Mouse (Mus musculus) liver, embryonic 12.5 days (tissue): ENCODE data around the gene Trappc10. TPM values are rescaled to one million over a fixed set of nuclear protein-coding genes. Genes with fewer than 3 reads are reported as not detected.
"Not testable (repeated sequence)": the region's sequence is repeated elsewhere in the genome, so short reads cannot be mapped to it uniquely, and the experiment has no call there.

Experiments
- ATAC-seq: fragments of 200-750 bp; cut with Nextera tagmentation; 2 replicates; pipeline ENCODE4 v1.8.0; 2017; ENCODE audit warnings: moderate number of reproducible peaks, mild to moderate bottlenecking, moderate library complexity
- H3K27ac ChIP-seq: fragments of 300-500 bp; sonication (generic); 2 replicates; pipeline ENCODE4 v1.5.1; 2016; ENCODE audit warnings: mild to moderate bottlenecking
- H3K27me3 ChIP-seq: fragments of 300-500 bp; sonication (generic); replicated peaks from 2 replicates; pipeline ENCODE4 v1.6.1; 2016; ENCODE audit warnings: mild to moderate bottlenecking, moderate library complexity
- H3K36me3 ChIP-seq: fragments of 300-500 bp; sonication (generic); 2 replicates; pipeline ENCODE4 v1.6.1; 2016; ENCODE audit warnings: mild to moderate bottlenecking, moderate library complexity
- H3K4me1 ChIP-seq: fragments of 300-500 bp; sonication (generic); 2 replicates; pipeline ENCODE4 v1.6.1; 2016
- H3K4me2 ChIP-seq: fragments of 300-500 bp; sonication (generic); 2 replicates; pipeline ENCODE4 v1.6.1; 2016; ENCODE audit warnings: mild to moderate bottlenecking, moderate library complexity
- H3K4me3 ChIP-seq: fragments of 300-500 bp; sonication (generic); 2 replicates; pipeline ENCODE4 v1.5.1; 2016; ENCODE audit warnings: mild to moderate bottlenecking, moderate library complexity
- H3K9ac ChIP-seq: fragments of 300-500 bp; sonication (generic); 2 replicates; pipeline ENCODE4 v1.6.1; 2016; ENCODE audit warnings: mild to moderate bottlenecking, moderate library complexity
- H3K9me3 ChIP-seq: fragments of 300-500 bp; sonication (generic); replicated peaks from 2 replicates; pipeline ENCODE4 v1.6.1; 2016; ENCODE audit warnings: mild to moderate bottlenecking, moderate library complexity
- WGBS: fragments of 180-500 bp; shearing (Covaris S2); methylation state at CpG from one replicate; pipeline ENCODE4 v1.1.7; 2016; ENCODE audit not compliant: insufficient replicate concordance; 5-methylcytosine and 5-hydroxymethylcytosine counted together
- polyA plus RNA-seq: library from polyadenylated mRNA; unstranded; fragments of >200 nt; fragmentation: Nextera tagmentation; extraction: Ambion mirVana; gene quantifications from 2 replicates; pipeline ENCODE4 v1.2.1, GENCODE M21; 2016

Trappc10 gene
- polyA plus RNA-seq, 1 experiment from 2014 or later, result 21.9 TPM

DNA sequence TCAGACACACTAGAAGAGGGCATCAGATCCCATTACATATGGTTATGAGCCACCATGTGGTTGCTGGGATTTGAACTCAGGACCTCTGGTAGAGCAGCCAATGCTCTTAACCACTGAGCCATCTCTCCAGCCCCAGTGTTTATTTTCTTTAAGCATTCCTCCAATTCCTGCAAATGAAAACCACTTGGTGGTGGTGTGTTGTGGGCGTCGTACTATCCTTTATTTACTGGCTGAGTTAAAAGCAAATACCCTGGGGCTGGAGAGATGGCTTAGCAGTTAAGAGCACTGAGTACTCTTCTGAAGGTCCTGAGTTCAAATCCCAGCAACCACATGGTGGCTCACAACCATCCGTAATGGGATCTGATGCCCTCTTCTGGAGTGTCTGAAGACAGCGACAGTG, 58.4 kb downstream of the Trappc10 start:
- H3K27ac ChIP-seq, H3K4me2 ChIP-seq, H3K4me3 ChIP-seq, ATAC-seq, H3K27me3 ChIP-seq, H3K9me3 ChIP-seq, H3K9ac ChIP-seq: not testable (repeated sequence)
- 91% methylated on average over 4 of the region's 4 CpGs for WGBS
- peaks cover 32% of the 10 kb centered on the region for H3K4me1 ChIP-seq
- peaks cover 78% of the 10 kb centered on the region for H3K36me3 ChIP-seq

DNA sequence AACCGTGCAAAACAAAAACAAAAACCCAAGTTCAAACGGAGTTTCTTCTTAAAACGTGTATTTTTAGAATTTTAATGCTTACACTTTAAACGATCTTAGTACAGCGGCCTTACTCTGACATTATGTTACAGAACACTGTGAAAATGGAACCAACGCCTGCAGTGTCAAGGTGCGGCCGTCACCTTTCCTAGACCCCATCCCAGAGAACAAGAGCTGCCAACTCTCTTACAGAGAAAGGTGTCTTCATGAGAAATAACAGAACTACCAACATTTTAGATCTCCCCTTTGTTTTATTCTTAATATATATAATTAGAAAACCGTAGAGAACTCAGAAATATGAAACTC, 59.1 kb downstream of the Trappc10 start:
- ATAC-seq, result peak; percentile 63
- WGBS, result 16% methylated on average over 9 of the region's 9 CpGs
- Histone ChIP-seq H3K9ac (peak overlapping the region; percentile 65), H3K36me3 (peaks cover 78% of the 10 kb centered on the region), H3K4me2 (peak overlapping the region; percentile 93), H3K4me1 (peaks cover 32% of the 10 kb centered on the region), H3K27me3 (no peaks in the 10 kb centered on the region), H3K4me3 (peak overlapping the region; percentile 77), H3K9me3 (no peaks in the 10 kb centered on the region), H3K27ac (peak overlapping the region; percentile 83)

DNA sequence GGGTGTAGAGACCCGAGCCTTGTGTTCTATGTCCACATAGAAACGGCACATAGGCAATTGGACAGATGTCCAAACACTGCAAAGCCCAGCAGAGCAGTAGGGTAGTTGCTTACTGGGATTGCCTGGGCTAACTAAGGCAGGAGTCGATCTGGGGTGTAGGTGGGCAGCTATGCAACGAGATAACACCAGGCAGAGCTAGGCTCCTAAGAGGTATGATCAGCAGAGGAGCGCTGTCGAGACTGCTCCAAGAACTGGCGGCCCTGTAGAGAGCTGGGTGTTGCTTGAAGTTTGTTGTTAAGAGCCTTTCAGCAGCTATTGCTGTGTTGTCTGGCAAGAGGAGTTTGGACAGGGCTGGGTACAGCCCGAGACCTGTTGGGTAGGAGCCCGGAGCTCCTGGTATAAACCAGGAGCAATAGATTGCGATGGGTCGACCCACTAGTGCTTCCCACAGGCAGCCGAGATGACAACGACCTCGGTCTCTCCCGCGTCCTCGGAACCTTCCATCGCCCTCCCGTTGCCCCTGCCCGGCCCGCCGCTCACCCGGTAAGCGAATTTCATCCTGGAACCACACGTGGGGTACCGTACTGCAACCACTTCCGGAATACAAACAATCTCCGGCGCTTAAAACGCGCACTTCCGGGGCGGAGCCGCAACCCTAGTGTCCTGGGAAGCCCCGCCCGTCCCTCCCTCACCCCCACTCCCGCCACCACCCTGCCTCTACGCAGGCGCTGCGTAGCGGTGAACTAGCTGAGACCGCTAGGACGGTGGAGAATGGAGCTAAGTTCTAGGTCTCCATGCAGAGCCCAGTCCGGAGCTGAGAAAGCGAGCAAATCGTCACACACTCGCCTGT, 59.7 kb downstream of the Trappc10 start, which contains the start of gene Pwp2:
TSS of gene Pwp2 (minus strand) at position 619 of the 850 bp plus-strand sequence.
- H3K4me1 ChIP-seq, result peaks cover 32% of the 10 kb centered on the region
- H3K9ac ChIP-seq, result peak within 1 kb of the TSS; percentile 76
- H3K27ac ChIP-seq, result peak within 1 kb of the TSS; percentile 83
- peak; percentile 96 for ATAC-seq
- WGBS, result under 1% methylated on average over 47 of the region's 47 CpGs
- H3K27me3 ChIP-seq, result no peaks in the 10 kb centered on the region
- H3K36me3 ChIP-seq, result peaks cover 78% of the 10 kb centered on the region
- peak within 1 kb of the TSS; percentile 93 for H3K4me2 ChIP-seq
- H3K4me3 ChIP-seq, result peak within 1 kb of the TSS; percentile 77
- no peaks in the 10 kb centered on the region for H3K9me3 ChIP-seq

DNA sequence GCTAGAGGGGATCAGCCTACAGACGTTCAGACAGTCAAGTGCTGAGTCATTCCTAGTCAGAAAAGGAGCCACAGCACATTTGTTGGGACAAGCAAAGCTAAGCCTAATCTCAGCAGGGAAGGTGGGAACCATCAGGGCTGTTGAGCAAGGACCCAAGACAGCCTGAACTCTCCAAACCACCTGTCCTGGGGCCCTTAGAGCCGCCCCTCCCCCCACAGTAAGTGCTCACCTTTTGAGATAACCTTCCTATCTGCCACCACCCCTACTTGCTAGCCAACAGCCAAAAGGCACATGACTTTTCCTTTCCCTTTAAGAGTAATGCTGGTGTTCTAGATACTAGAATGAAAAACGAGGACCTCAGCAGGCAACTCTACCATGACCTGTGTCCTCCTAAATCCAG, 60.9 kb downstream of the Trappc10 start:
- ATAC-seq, result no peak
- H3K9ac ChIP-seq, result peak overlapping the region; percentile 76
- H3K36me3 ChIP-seq, result peaks cover 78% of the 10 kb centered on the region
- H3K27me3 ChIP-seq, result no peaks in the 10 kb centered on the region
- peaks cover 32% of the 10 kb centered on the region for H3K4me1 ChIP-seq
- H3K4me3 ChIP-seq, result peak overlapping the region; percentile 77
- H3K9me3 ChIP-seq, result no peaks in the 10 kb centered on the region
- H3K4me2 ChIP-seq, result peak overlapping the region; percentile 93
- H3K27ac ChIP-seq, result no peak overlapping the region
- 37% methylated on average over 3 of the region's 3 CpGs for WGBS

DNA sequence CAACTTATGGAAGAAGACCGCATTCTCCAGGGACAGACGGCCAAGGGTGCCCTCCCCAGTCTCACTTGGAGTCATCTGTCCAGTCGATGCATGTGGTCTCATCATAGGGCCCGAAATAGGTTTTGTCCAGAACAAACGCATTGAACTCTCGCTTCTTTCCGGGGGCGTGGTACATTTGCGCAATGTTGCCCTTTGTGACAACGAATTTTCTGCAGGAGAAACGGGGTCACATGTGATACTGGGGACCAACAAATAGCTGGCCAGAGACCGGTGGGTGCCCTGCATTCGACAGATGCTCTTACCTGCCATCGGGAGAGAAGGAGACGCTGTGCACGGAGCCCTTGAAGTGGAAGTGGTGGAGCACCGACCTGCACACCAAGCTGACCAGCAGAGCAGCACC, 62.1 kb downstream of the Trappc10 start:
- peaks cover 32% of the 10 kb centered on the region for H3K4me1 ChIP-seq
- no peak overlapping the region for H3K27ac ChIP-seq
- H3K9ac ChIP-seq, result no peak overlapping the region
- H3K36me3 ChIP-seq, result peaks cover 78% of the 10 kb centered on the region
- WGBS, result 86% methylated on average over 17 of the region's 17 CpGs
- no peak overlapping the region for H3K4me3 ChIP-seq
- ATAC-seq, result no peak
- no peaks in the 10 kb centered on the region for H3K27me3 ChIP-seq
- H3K4me2 ChIP-seq, result no peak overlapping the region
- H3K9me3 ChIP-seq, result no peaks in the 10 kb centered on the region

DNA sequence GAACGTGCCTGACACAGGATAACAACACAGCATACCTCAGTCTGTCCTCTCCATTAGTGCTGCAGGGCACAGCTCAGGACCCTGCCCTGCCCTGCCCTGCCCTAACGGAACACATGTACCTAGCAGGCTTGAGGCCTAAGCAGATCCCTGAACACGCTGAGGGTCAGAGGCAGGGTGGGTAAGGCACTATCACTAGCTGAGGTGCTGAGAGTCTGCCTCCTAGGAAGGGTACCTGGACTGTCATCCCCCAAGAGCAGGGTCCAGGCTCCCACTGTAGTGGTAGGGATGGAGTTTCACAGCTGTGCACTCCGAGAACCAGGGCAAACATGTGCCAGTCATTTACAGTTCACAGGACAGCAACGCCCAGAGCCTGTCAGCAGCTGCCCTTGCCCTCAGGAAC, 70.0 kb downstream of the Trappc10 start:
- Histone ChIP-seq H3K4me1 (peaks cover 12% of the 10 kb centered on the region), H3K9me3 (no peaks in the 10 kb centered on the region), H3K9ac (no peak overlapping the region), H3K27me3 (no peaks in the 10 kb centered on the region), H3K27ac (no peak overlapping the region), H3K36me3 (peaks cover 91% of the 10 kb centered on the region), H3K4me3 (no peak overlapping the region), H3K4me2 (no peak overlapping the region)
- ATAC-seq, result no peak
- 87% methylated on average over 5 of the region's 5 CpGs for WGBS

DNA sequence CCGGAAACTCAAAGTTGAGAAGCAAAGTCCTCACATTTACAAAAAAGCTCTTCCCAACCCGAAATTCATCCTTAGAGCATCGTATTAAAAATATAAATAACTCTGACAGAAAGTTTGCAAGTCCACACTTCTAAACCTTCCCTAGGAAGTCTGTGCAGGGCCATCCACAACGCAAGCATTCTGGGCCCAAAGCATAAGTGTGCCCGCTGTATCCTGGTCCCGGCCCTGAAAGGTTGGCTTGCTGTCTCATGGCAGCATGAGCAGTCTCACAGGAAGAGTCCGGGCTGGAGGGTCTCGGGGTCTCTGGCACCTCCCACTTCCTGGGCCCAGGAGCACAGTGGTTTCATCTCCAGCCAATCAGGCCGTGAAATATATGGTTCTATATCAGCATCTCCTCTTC, 72.9 kb downstream of the Trappc10 start:
- H3K4me2 ChIP-seq, result no peak overlapping the region
- H3K9ac ChIP-seq, result no peak overlapping the region
- H3K27me3 ChIP-seq, result no peaks in the 10 kb centered on the region
- no peak for ATAC-seq
- H3K36me3 ChIP-seq, result peaks cover 76% of the 10 kb centered on the region
- H3K4me3 ChIP-seq, result no peak overlapping the region
- no peaks in the 10 kb centered on the region for H3K9me3 ChIP-seq
- H3K4me1 ChIP-seq, result peaks cover 33% of the 10 kb centered on the region
- H3K27ac ChIP-seq, result 0 out of 2 replicates have a peak overlapping the region, but pooled peaks have one; percentile 63
- 85% methylated on average over 9 of the region's 9 CpGs for WGBS

DNA sequence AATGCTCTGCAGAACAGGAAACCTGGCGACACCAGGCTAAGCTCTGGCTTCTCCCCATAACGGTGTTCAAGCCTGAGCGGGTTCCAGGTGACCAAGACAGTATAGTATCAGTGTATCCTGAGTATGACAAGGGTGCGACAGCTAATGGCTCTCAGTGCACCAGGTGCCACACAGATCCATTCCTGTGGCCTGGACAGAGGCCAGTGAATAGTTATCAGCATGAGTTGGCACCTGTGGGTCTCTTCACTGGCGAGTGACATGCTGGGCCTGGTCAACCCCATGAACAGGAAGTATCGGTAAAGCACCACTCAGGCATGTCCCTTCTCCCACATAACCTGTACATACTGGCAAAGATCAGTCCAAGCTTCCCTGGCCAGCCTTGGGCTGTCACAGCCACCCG, 73.4 kb downstream of the Trappc10 start:
- H3K9me3 ChIP-seq, result no peaks in the 10 kb centered on the region
- 0 out of 2 replicates have a peak overlapping the region, but pooled peaks have one; percentile 63 for H3K27ac ChIP-seq
- no peak for ATAC-seq
- peaks cover 76% of the 10 kb centered on the region for H3K36me3 ChIP-seq
- peaks cover 33% of the 10 kb centered on the region for H3K4me1 ChIP-seq
- H3K9ac ChIP-seq, result 0 out of 2 replicates have a peak overlapping the region, but pooled peaks have one; percentile 4
- 86% methylated on average over 7 of the region's 7 CpGs for WGBS
- no peak overlapping the region for H3K4me3 ChIP-seq
- no peaks in the 10 kb centered on the region for H3K27me3 ChIP-seq
- H3K4me2 ChIP-seq, result no peak overlapping the region

DNA sequence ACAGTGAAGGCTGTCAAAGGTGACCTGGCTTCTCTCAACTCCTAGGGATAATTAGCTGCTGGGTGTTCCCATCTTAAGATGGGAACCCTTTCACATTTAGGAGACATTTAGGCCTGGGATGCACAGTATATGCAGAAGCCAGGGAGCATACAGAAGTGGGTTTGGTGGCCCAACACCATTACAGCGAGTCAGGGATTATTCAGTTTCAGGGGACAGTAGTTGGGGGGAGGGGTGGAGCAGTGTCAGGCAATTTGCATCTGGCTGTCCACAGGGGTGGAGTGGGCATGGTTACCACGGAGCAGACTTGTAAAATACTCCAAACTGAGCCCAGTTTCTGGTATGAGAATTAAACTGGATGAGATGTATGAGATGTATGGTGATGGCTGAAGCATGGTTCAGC, 74.0 kb downstream of the Trappc10 start:
- no peak for ATAC-seq
- Histone ChIP-seq H3K4me2 (peak overlapping the region; percentile 95), H3K4me3 (peak overlapping the region; percentile 82; the same call in 1 of the 2 replicates), H3K4me1 (peaks cover 33% of the 10 kb centered on the region), H3K9me3 (no peaks in the 10 kb centered on the region), H3K36me3 (peaks cover 76% of the 10 kb centered on the region), H3K27me3 (no peaks in the 10 kb centered on the region), H3K9ac (0 out of 2 replicates have a peak overlapping the region, but pooled peaks have one; percentile 49), H3K27ac (peak overlapping the region; percentile 63)
- whole genome bisulfite sequencing, result 50% methylated on average over 2 of the region's 2 CpGs

DNA sequence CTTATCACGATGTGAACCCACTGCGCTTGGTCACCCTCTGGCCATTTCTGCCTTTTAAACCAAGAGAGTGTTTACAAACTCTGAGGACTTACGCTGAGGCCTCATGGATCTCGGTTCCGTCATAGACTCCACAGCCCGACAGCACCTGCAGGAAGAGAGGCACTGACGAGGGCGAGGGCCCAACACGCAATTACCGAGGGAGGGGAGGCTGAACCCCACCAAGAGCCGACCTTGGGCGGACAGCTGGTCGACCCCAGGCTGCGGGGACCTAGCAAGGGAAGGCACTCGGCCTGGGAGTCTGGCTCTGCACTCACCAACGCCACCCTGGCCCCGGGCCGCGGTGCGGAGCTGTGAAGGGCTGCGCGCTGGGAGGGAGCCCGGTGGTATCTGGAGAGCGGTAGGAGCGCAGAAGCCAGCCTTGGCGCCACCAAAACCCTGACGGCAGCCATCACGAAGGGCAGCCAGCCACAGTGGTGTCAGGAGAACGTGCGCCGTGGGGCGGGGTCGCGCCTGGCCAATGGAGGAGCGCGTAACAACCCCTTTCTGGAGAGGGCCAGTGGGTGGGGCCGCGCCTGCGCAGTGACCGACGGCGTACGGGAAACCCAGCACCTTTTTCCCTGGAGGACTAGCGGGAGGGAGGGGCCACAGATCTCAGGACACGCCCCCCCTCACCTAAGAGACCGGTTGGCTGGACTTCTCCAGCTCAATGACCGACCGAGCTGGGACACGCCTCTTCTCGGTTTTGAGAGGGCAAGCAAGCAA, 75.0 kb downstream of the Trappc10 start, which contains the start of gene D10Jhu81e:
TSS of gene D10Jhu81e (minus strand) at position 502 of the 762 bp plus-strand sequence.
- Histone ChIP-seq H3K9me3 (no peaks in the 10 kb centered on the region), H3K9ac (peak within 1 kb of the TSS; percentile 82), H3K4me1 (peaks cover 33% of the 10 kb centered on the region), H3K27ac (peak within 1 kb of the TSS; percentile 78), H3K4me3 (peak within 1 kb of the TSS; percentile 82), H3K4me2 (peak within 1 kb of the TSS; percentile 95), H3K27me3 (no peaks in the 10 kb centered on the region), H3K36me3 (peaks cover 76% of the 10 kb centered on the region)
- peak; percentile 97 for ATAC-seq
- WGBS, result 1% methylated on average over 50 of the region's 50 CpGs

DNA sequence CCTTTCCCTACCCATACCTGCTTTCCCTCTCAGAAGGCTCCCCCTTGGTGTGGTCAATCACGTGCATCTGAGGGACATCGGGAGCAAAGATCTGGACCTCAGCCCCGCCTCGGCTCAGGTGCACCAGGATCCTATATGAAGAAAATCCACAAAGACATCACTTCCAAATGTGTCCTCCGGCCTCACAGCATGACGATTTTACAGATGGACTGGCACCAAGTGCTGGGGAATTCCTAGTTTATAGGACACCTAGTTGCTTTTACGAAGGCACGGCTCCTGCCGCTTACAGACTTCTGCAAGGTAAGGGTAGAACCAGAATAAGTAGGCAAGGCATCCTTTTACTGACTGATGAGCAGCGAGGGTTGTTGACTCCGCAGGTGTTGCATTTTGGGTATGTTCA, 75.6 kb downstream of the Trappc10 start:
- no peak for ATAC-seq
- H3K4me2 ChIP-seq, result peak overlapping the region; percentile 95
- peak overlapping the region; percentile 82 for H3K9ac ChIP-seq
- 73% methylated on average over 11 of the region's 11 CpGs for WGBS
- H3K9me3 ChIP-seq, result no peaks in the 10 kb centered on the region
- H3K4me1 ChIP-seq, result peaks cover 33% of the 10 kb centered on the region
- H3K4me3 ChIP-seq, result peak overlapping the region; percentile 82
- peaks cover 73% of the 10 kb centered on the region for H3K36me3 ChIP-seq
- H3K27ac ChIP-seq, result peak overlapping the region; percentile 78; the same call in 1 of the 2 replicates
- no peaks in the 10 kb centered on the region for H3K27me3 ChIP-seq

DNA sequence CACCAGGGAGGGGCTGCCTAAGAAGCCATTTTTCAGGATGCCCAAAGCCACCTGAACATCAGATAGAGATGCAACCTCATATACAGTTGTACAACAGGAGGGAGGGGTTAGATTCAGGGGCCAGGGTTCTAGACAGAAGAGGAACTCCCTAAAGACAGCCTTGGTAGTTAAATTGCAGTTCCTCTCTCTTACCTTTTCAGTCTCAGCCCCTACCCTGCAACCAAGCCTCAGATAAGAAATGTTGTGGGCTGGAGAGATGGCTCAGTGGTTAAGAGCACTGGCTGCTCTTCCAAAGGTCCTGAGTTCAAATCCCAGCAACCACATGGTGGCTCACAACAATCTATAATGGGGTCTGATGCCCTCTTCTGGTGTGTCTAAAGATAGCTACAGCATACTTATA, 76.7 kb downstream of the Trappc10 start:
- Histone ChIP-seq H3K27ac (no peak overlapping the region), H3K4me1 (peaks cover 33% of the 10 kb centered on the region), H3K9me3 (no peaks in the 10 kb centered on the region), H3K4me2 (no peak overlapping the region), H3K36me3 (peaks cover 73% of the 10 kb centered on the region), H3K27me3 (no peaks in the 10 kb centered on the region), H3K4me3 (no peak overlapping the region), H3K9ac (no peak overlapping the region)
- ATAC-seq, result no peak
